Mouse (Mus musculus): ENCODE measurements around the gene Suco. TPM values are rescaled to one million over a fixed set of nuclear protein-coding genes. Genes with fewer than 3 reads are reported as not detected.

Suco gene
- polyA plus RNA-seq, 1 experiment from 2014 or later: 21.9 TPM

DNA sequence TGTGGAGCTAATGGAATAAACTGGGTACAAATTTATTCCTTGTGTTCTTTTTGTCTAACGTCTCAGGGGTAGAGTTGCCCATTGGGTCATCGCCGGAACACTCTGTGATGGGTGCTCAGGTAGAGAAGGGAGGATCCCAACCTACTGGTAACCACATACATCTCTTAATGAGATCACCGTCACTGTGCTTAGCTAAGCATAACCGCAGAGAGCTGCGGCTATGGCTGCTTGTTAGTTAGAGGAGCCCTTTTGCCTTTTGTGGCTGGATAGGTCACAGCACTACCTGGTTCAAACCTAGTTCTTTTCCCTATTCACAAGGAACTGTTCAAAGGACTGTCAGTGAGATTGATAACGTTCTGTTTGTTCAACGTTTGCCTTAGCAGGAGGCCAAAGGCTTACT is 32.6 kb upstream of the Suco start:
- 81% methylated on average over 8 of the region's 8 CpGs for WGBS
- H3K9me3 ChIP-seq: no peaks in the 10 kb centered on the region
- no peak overlapping the region for H3K4me3 ChIP-seq
- no peak overlapping the region for H3K27ac ChIP-seq
- no peaks in the 10 kb centered on the region for H3K27me3 ChIP-seq (ENCODE audit: insufficient read depth, poor library complexity, severe bottlenecking)
- H3K4me1 ChIP-seq (replicated peaks): no peaks in the 10 kb centered on the region
- H3K36me3 ChIP-seq: no peaks in the 10 kb centered on the region
- DNase-seq (ENCODE audit: low spot score): no peak

DNA sequence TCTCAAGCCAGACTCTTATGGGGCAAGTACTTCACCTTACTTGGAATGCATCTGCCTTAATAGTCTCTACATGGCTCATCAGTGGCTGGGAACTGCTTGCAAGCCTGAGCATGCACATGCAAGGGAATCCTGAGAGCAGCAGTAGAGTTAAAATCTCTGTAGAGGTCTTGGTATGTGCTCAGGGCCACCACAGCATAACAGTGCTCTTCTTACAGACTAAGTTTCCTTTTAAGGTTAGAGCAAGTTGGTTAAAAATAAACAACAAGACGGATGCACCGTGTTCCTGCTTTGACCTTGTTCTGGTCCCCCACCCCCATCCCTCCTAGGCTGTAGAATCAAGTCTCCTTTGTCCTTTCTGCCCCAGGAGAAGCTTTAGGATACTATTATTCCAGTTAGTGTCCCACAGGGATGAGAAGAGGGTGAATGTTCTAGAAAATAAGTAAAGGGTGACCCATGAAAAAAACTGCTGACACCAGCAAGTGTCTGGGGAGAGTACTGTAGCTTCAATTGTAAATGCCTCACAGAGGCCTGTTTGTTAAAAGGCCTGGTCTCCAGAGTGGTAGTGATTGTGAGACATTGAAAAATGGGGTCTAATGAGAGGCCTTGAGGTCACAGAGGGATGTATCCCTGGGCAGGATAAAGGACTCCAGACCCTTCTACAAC is 31.4 kb upstream of the Suco start:
- Histone ChIP-seq H3K36me3 (no peaks in the 10 kb centered on the region), H3K27me3 (ENCODE audit: insufficient read depth, poor library complexity, severe bottlenecking) (no peaks in the 10 kb centered on the region), H3K4me1 (replicated peaks) (no peaks in the 10 kb centered on the region), H3K4me3 (no peak overlapping the region), H3K27ac (no peak overlapping the region), H3K9me3 (no peaks in the 10 kb centered on the region)
- DNase-seq (ENCODE audit: low spot score): no peak
- 52% methylated on average over 2 of the region's 2 CpGs for WGBS

DNA sequence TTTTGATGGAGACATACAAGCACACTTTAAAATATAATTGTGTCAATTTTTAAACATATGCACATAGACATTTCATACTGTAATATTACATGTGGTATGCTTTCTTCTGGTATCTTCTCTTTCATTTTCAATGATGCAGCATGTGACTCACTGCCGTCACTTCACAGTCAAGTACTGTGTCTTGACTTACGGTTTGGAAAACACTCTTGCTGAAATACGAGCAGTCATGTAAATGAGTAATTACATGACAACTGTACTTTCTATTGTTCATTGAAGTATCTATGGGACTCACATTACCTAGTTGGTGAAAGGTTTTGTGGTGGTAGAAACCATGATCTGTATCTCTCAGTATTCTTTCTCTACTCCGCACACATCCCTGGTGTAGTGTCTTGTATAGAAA is 30.6 kb upstream of the Suco start:
- 93% methylated on average over 4 of the region's 4 CpGs for WGBS
- no peak for DNase-seq (ENCODE audit: low spot score)
- H3K27me3 ChIP-seq (ENCODE audit: insufficient read depth, poor library complexity, severe bottlenecking): no peaks in the 10 kb centered on the region
- H3K4me3 ChIP-seq: no peak overlapping the region
- no peaks in the 10 kb centered on the region for H3K36me3 ChIP-seq
- H3K4me1 ChIP-seq (replicated peaks): no peaks in the 10 kb centered on the region
- H3K27ac ChIP-seq: no peak overlapping the region
- no peaks in the 10 kb centered on the region for H3K9me3 ChIP-seq

DNA sequence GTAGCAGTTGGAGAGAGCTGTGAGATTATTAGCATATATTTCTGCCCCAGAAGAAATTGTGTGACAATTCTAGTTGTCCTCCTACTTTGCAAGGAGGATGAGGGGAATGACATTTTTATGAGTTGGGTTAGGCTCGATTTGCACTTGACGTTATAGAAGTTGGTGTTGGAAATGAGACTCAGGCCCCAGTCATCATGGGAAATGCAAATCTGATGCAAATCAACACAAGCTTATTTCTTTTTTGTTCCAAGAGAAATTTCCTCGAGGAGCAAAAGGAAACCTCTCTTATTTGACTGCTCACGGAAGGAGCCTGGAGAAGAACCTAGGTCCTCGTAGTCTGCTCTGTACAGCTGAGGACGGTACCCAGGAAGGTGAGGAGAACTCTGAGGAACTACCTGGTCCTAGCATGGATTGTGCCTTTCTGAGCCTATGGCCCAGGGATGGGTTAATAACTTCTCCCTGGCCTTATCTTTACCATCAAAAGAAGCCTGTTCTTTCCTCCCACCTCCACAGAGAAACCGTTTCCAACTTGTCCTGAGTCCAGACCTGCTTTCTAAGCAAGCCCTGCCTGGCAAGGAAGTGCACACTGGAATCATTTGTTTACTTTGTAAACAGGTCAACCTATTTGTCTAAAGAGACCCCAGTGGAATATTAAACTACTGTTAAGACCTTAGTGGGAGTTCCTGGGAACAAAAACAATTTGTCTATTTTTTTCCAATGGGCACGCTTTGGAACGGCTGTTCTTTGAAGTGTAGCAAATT is 26.4 kb upstream of the Suco start:
- WGBS: 81% methylated on average over 9 of the region's 9 CpGs
- Histone ChIP-seq H3K9me3 (no peaks in the 10 kb centered on the region), H3K27ac (no peak overlapping the region), H3K4me3 (no peak overlapping the region), H3K27me3 (ENCODE audit: insufficient read depth, poor library complexity, severe bottlenecking) (no peaks in the 10 kb centered on the region), H3K4me1 (replicated peaks) (no peaks in the 10 kb centered on the region), H3K36me3 (no peaks in the 10 kb centered on the region)
- no peak for DNase-seq (ENCODE audit: low spot score)

DNA sequence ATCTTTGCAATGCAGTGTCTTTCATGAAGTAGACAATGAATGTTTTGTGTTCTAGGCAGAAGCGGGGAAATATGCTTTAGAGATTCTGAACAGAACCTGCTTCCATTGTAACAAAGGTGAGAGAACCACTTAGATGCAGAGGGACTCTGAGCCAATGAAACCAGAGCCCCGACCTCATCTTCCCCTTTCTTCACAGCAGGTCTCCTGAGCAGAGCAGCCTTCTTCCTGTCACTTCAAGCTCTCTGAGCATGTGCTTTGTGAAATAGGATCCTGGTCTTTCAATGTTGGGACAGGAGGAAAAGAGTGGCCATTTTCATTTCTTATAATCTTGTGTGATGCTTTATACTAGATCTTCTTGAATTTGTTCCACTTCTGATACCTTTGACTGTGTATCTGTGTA is 23.6 kb upstream of the Suco start:
- H3K36me3 ChIP-seq: no peaks in the 10 kb centered on the region
- no peaks in the 10 kb centered on the region; the same call in 1 of the 2 replicates for H3K4me1 ChIP-seq (replicated peaks)
- H3K27ac ChIP-seq: no peak overlapping the region
- DNase-seq (ENCODE audit: low spot score): no peak
- H3K9me3 ChIP-seq: no peaks in the 10 kb centered on the region
- WGBS: 59% methylated on average over 2 of the region's 2 CpGs
- H3K27me3 ChIP-seq (ENCODE audit: insufficient read depth, poor library complexity, severe bottlenecking): no peaks in the 10 kb centered on the region
- no peak overlapping the region for H3K4me3 ChIP-seq

DNA sequence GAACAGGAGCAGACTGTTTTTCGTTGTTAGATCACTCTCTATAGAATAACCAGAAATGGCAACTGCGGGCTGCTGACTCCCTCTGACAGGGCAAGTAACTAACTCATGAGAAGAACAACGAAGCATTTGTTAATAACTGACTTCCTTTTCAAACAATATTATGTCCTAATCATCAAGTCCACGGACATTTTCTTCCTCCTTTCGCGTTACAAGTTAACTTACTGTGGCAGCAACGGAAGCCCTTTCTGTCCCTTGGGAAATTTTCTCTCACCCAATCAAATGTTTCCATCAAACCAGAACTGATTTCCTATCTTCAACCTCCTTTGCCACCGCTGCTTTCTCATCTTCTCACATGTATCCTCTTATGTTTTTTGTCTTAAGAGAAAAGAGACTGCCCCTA is 20.8 kb upstream of the Suco start:
- no peaks in the 10 kb centered on the region; the same call in 1 of the 2 replicates for H3K4me1 ChIP-seq (replicated peaks)
- 87% methylated on average over 8 of the region's 8 CpGs for WGBS
- no peak overlapping the region for H3K4me3 ChIP-seq
- DNase-seq (ENCODE audit: low spot score): no peak
- H3K9me3 ChIP-seq: no peaks in the 10 kb centered on the region
- H3K27ac ChIP-seq: no peak overlapping the region
- no peaks in the 10 kb centered on the region for H3K36me3 ChIP-seq
- no peaks in the 10 kb centered on the region for H3K27me3 ChIP-seq (ENCODE audit: insufficient read depth, poor library complexity, severe bottlenecking)

DNA sequence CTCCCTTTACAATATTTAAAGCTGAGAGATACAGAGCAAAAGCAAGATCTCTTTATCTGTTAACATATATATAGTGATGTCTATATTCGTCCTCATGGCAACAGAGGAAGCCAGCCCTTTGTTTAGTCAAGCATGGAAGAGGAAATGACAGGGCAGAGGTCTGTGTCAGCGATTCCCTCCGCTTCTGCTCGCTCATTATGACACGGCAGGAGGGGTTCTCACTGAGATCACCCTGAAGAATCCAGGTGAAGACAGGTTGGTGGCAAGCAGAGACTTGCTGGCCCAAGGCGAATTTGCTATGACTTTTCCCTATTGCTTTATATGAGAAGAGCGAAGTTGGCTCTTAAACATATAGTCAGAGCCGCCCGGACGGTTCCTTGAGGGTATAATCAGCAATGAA is 19.6 kb upstream of the Suco start:
- DNase-seq (ENCODE audit: low spot score): no peak
- Histone ChIP-seq H3K9me3 (no peaks in the 10 kb centered on the region), H3K27ac (no peak overlapping the region), H3K4me3 (no peak overlapping the region), H3K4me1 (replicated peaks) (no peaks in the 10 kb centered on the region; the same call in 1 of the 2 replicates), H3K36me3 (no peaks in the 10 kb centered on the region), H3K27me3 (ENCODE audit: insufficient read depth, poor library complexity, severe bottlenecking) (no peaks in the 10 kb centered on the region)
- WGBS: 66% methylated on average over 10 of the region's 10 CpGs

DNA sequence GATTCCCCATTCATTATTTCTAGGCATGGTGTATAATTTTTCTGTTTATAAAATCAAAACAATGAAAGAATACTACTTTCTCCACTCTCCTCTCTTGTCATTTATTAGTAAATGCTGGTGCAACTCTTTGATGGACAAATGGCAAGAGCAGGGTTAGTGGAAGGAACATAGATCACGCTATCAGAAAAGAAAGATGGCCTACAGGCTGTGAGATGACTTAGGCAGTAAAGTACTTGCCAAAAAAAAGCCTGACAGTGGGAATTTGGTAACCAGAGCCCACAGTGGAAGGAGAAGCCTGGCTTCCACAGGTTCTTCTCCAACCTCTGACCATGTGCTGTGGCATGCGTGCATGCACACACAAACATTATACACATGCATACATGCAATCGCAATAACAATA is 18.5 kb upstream of the Suco start:
- Histone ChIP-seq H3K4me3 (no peak overlapping the region), H3K27me3 (ENCODE audit: insufficient read depth, poor library complexity, severe bottlenecking) (no peaks in the 10 kb centered on the region), H3K36me3 (no peaks in the 10 kb centered on the region), H3K9me3 (no peaks in the 10 kb centered on the region), H3K27ac (no peak overlapping the region), H3K4me1 (replicated peaks) (no peaks in the 10 kb centered on the region; the same call in 1 of the 2 replicates)
- no peak for DNase-seq (ENCODE audit: low spot score)
- 91% methylated on average over 3 of the region's 3 CpGs for WGBS

DNA sequence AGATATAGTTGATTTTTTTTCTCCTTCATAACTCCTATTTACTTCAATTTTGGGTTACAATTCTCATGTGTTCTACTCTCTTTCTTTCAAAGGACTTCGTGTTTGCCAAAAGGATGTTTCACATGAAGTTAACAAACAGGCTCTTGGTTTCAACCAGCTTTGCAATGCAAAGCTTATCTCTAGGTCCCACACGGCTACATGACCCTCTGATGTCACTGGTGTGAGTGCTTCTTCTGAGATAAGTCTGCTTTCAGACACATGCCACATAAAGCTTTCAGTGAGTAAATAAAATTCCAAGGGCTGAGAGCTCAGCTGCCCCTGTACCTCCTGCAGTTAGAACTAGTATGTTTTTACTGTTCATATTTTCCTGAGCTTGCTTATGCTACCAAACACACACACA is 18.1 kb upstream of the Suco start:
- no peaks in the 10 kb centered on the region for H3K36me3 ChIP-seq
- no peak overlapping the region for H3K4me3 ChIP-seq
- no peak for DNase-seq (ENCODE audit: low spot score)
- H3K27ac ChIP-seq: no peak overlapping the region
- H3K4me1 ChIP-seq (replicated peaks): no peaks in the 10 kb centered on the region; the same call in 1 of the 2 replicates
- WGBS: 73% methylated on average over 2 of the region's 2 CpGs
- H3K9me3 ChIP-seq: no peaks in the 10 kb centered on the region
- H3K27me3 ChIP-seq (ENCODE audit: insufficient read depth, poor library complexity, severe bottlenecking): no peaks in the 10 kb centered on the region

DNA sequence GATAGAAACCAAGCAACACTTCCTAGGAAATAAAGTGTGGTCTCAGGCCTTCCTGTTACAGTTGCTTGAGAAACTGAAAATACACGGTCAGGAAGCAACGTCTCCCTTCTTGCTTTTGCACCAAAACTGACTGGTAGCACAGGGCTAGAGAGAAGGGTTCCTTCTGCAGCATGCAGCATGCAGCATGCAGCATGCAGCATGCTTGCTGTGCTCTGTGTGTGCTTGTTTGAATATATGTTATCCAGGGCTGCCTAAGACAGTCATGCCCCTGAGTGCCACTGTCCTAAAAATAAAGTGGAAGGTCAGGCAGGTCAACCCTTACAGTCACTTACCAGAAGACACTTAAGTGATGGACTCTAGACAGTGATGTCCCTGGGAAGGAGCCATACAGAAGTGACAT is 17.6 kb upstream of the Suco start:
- Histone ChIP-seq H3K36me3 (no peaks in the 10 kb centered on the region), H3K27me3 (ENCODE audit: insufficient read depth, poor library complexity, severe bottlenecking) (no peaks in the 10 kb centered on the region), H3K9me3 (no peaks in the 10 kb centered on the region), H3K27ac (no peak overlapping the region), H3K4me3 (no peak overlapping the region), H3K4me1 (replicated peaks) (no peaks in the 10 kb centered on the region; the same call in 1 of the 2 replicates)
- WGBS: 88% methylated on average over 2 of the region's 2 CpGs
- DNase-seq (ENCODE audit: low spot score): no peak

DNA sequence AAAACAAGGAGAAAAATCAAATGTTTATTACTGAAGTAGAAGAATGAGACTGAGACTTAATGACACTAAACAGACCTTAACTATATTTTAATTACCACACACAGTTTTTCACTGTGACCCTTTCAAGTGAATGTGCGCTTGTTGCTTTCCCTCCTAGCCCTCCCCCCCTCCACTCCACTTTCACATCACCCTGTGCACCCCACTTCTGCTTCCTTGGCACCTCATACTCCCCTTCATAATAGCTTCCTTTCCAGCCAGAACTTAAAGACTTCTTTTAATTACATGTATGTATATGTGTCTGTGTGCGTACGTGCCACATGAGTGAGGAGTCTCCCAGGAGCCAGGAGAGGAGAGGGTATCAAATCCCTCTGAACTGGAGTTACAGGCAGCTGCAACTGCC is 12.3 kb upstream of the Suco start:
- H3K4me1 ChIP-seq (replicated peaks): no peaks in the 10 kb centered on the region
- H3K27ac ChIP-seq: no peak overlapping the region
- H3K27me3 ChIP-seq (ENCODE audit: insufficient read depth, poor library complexity, severe bottlenecking): no peaks in the 10 kb centered on the region
- H3K4me3 ChIP-seq: no peak overlapping the region
- H3K36me3 ChIP-seq: no peaks in the 10 kb centered on the region
- no peak for DNase-seq (ENCODE audit: low spot score)
- WGBS: 95% methylated on average over 3 of the region's 3 CpGs
- H3K9me3 ChIP-seq: no peaks in the 10 kb centered on the region

DNA sequence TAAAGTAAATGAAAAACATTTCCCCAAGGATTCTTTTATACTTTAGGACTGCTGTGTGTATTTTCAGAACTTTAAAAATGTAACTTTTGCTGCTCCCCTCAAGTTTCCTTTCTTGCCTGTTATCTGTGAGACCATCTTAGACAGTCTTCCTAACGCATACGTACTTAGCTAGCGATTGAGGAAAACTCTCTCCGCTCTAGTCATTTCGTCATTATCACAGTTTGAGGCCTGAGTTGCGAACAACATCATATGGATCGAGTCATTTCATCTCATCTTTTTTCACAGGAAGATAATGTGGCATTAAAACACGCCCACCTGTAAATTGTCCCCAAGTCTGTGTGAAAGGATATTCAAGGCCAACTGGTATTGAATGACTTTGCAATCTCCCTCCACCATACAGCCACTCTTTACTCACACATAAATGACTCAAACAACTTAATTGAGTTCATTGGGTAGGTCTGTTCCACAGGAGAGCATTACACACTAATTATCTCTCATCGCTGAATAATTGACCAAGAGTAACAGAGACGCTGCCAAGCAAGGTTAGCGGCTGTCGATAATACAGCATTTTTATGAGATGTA is 11.3 kb upstream of the Suco start:
- H3K27me3 ChIP-seq (ENCODE audit: insufficient read depth, poor library complexity, severe bottlenecking): no peaks in the 10 kb centered on the region
- H3K27ac ChIP-seq: no peak overlapping the region
- H3K36me3 ChIP-seq: no peaks in the 10 kb centered on the region
- H3K4me3 ChIP-seq: no peak overlapping the region
- H3K4me1 ChIP-seq (replicated peaks): no peaks in the 10 kb centered on the region
- no peaks in the 10 kb centered on the region for H3K9me3 ChIP-seq
- WGBS: 91% methylated on average over 12 of the region's 12 CpGs
- no peak for DNase-seq (ENCODE audit: low spot score)

DNA sequence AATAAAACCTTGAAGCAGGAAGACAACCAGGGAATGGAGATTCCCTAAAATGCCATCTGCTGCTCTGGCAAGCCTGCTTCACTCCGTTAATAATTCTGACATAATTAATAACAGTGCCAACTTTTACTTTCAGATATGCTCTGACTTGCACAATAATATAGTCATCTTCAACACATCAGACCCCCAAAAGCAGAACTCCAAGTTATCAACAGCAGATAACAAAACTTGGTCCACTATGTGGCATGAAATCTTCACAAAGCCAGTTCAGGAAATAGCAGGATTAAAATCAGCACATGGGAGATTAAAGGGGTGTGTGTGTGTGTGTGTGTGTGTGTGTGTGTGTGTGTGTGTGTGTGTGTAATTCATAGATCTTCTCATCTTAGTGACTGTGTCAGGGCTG is 9.3 kb upstream of the Suco start:
- Histone ChIP-seq H3K4me1 (replicated peaks) (no peaks in the 10 kb centered on the region), H3K4me3 (no peak overlapping the region), H3K27me3 (ENCODE audit: insufficient read depth, poor library complexity, severe bottlenecking) (no peaks in the 10 kb centered on the region), H3K27ac (no peak overlapping the region), H3K36me3 (no peaks in the 10 kb centered on the region), H3K9me3 (no peaks in the 10 kb centered on the region)
- no peak for DNase-seq (ENCODE audit: low spot score)
- WGBS: 79% methylated on average over 1 of the region's 1 CpGs

Data from hindbrain, embryonic 10.5 days (tissue).